Mouse (Mus musculus): ENCODE results near the gene Fkrp. TPM values are rescaled to one million over a fixed set of nuclear protein-coding genes. Genes with fewer than 3 reads are reported as not detected.

Fkrp gene
- total RNA-seq, 2 experiments from 2014 or later, result 42.2 to 45.0 TPM

Other genes starting within 250 kb of the Fkrp start
- 100 to 1,000 TPM; 140 TPM for gene Arhgap35, start 201.7 kb downstream of the Fkrp start, total RNA-seq (2021)
- gene Ceacam15, start 141.0 kb downstream of the Fkrp start, total RNA-seq (2021), result not detected
- not detected for gene Ceacam9, start 94.8 kb downstream of the Fkrp start, total RNA-seq (2021)
- gene Ap2s1, start 78.3 kb downstream of the Fkrp start, total RNA-seq (2021), result 100 to 1,000 TPM; 348 to 366 TPM
- 1 to 10 TPM; 4.0 to 4.6 TPM for gene Slc1a5, start 35.4 kb downstream of the Fkrp start, total RNA-seq (2021)
- gene Strn4, start 843 bp downstream of the Fkrp start, total RNA-seq (2021), result 100 to 1,000 TPM; 260 to 286 TPM
- 1 to 10 TPM; 7.5 to 9.9 TPM for gene Prkd2, start 26.2 kb upstream of the Fkrp start, total RNA-seq (2021)
- gene Dact3, start 58.6 kb upstream of the Fkrp start, total RNA-seq (2021), result 10 to 100 TPM; 95.0 to 96.3 TPM
- 1 to 10 TPM in 1 of 2 experiments, under 1 TPM in 1; 0.94 to 1.3 TPM for gene Gng8, start 75.1 kb upstream of the Fkrp start, total RNA-seq (2021)
- gene Ptgir, start 89.8 kb upstream of the Fkrp start, total RNA-seq (2021), result not detected
- gene Calm3, start 107.4 kb upstream of the Fkrp start, total RNA-seq (2021), result 1,000 to 10,000 TPM; 2,090 to 2,190 TPM
- 100 to 1,000 TPM; 229 to 232 TPM for gene Pnmal2, start 128.0 kb upstream of the Fkrp start, total RNA-seq (2021)
- 10 to 100 TPM; 59.8 to 62.2 TPM for gene Pnmal1, start 142.9 kb upstream of the Fkrp start, total RNA-seq (2021)
- 10 to 100 TPM; 42.9 to 44.8 TPM for gene Gm42372, start 166.4 kb upstream of the Fkrp start, total RNA-seq (2021)
- 1 to 10 TPM; 3.7 to 4.4 TPM for gene Ccdc8, start 176.0 kb upstream of the Fkrp start, total RNA-seq (2021)
- gene Ppp5c, start 211.2 kb upstream of the Fkrp start, total RNA-seq (2021), result 100 to 1,000 TPM; 142 to 148 TPM
- gene Hif3a, start 245.7 kb upstream of the Fkrp start, total RNA-seq (2021), result 10 to 100 TPM in 1 of 2 experiments, 1 to 10 TPM in 1; 7.4 to 10.1 TPM